Mouse (Mus musculus) brain, embryonic 14.5 days (tissue): ENCODE results near the gene Sppl2c. TPM values are rescaled to one million over a fixed set of nuclear protein-coding genes. Genes with fewer than 3 reads are reported as not detected.
"Not testable (repeated sequence)": the region's sequence is repeated elsewhere in the genome, so short reads cannot be mapped to it uniquely, and the experiment has no call there.

Experiments used
- DNase-seq: peaks from one replicate; pipeline ENCODE4 v3.0.0-alpha.2; 2011; ENCODE audit warnings: low read depth
- CTCF ChIP-seq: fragments of 200-500 bp; IDR thresholded peaks from 2 replicates; pipeline ENCODE4 v1.5.1; 2012; ENCODE audit warnings: inconsistent platforms, mild to moderate bottlenecking, moderate library complexity, borderline replicate concordance; ENCODE audit not compliant: insufficient read depth, insufficient read length; ENCODE audit errors: extremely low read depth
- POLR2A ChIP-seq: fragments of 200-500 bp; IDR thresholded peaks from 2 replicates; pipeline ENCODE4 v1.6.1; 2012; ENCODE audit warnings: mild to moderate bottlenecking, inconsistent platforms, borderline replicate concordance; ENCODE audit not compliant: poor library complexity, insufficient read depth, insufficient read length, severe bottlenecking; ENCODE audit errors: extremely low read depth
- polyA plus RNA-seq: library from polyadenylated mRNA; depleted of rRNA; stranded (reverse); fragments of >200 nt; gene quantifications from 2 replicates; pipeline ENCODE4 v1.2.3, GENCODE M21; 2012

Gene Sppl2c
- polyA plus RNA-seq, 1 experiment = not detected

- TF ChIP-seq POLR2A (no peak), CTCF (no peak)
- no peak for DNase-seq
Observed at GRCm38 (mm10) chr11:104161153-104161552, 25.0 kb upstream of the Sppl2c start.

DNA sequence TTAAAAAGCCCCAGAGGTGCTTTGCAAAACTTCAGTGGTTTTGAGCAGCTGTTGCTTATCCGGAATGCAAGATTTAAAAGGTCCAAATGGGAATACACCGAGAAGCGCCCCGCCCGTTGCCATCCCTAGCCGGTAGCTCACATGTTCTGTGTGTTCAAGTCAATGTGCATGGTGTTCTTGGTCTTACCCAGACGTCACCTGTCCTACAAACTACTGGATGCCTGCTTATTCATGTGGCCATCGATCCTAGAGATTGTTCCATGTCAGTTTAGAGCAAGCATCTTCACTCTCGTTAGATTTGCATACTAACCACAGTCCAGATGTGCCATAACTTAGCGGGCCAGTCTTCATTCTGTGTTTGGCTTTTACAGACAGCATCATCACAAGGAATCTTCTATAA, 21.9 kb upstream of the Sppl2c start:
- no peak for DNase-seq
- no peak for TF ChIP-seq POLR2A
- no peak for TF ChIP-seq CTCF

- TF ChIP-seq POLR2A (no peak), CTCF (peak; percentile 97)
Observed at GRCm38 (mm10) chr11:104171281-104171781, 14.8 kb upstream of the Sppl2c start.

GRCm38 (mm10) chr11:104178893-104179292, 7.2 kb upstream of the Sppl2c start:
- TF ChIP-seq CTCF = no peak
- TF ChIP-seq POLR2A = no peak
- peak; percentile 18 for DNase-seq

More at GRCm38 (mm10) chr11:104171281-104171781, 14.8 kb upstream of the Sppl2c start:
- peak; percentile 79 for DNase-seq

DNA sequence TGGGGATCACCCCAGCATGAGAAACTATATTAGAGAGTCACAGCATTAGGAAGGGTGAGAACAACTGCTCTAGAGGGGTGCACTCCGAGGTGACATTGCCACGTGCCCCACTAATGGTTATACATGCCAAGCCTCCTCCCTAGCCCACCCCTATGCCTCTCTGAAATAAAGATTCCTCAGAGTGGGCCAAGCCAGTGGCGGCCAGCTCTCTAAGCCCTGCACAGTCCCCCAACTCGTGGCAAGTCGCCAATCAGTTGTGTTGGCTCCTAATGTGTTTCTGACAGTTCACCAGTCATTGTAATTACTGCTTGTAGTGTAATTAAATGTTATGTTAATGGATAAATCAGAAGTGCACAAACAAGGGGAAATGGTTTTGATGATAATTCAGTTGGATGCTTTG, 6.3 kb upstream of the Sppl2c start:
- no peak for TF ChIP-seq POLR2A
- TF ChIP-seq CTCF = no peak
- peak; percentile 78 for DNase-seq

DNA sequence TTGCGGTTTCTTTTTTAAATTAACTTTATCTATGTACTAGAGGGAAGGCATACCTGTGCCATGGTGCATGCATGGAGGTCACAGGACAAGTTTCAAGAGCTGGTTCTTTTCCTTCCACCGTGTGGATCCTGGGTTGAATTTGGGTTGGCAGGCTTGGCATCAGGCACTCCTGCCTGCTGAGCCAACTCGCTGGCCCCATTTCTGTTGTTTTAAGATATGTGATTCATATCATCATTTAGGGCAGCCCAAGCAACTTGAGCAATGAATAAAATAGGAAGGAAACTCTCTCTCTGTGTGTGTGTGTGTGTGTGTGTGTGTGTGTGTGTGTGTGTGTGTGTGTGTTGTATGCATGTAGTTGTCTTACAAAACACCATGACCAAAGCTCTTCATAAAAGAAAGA, 4.0 kb upstream of the Sppl2c start:
- TF ChIP-seq POLR2A (no peak), CTCF (no peak)
- no peak for DNase-seq

- TF ChIP-seq POLR2A (no peak), CTCF (no peak)
- no peak for DNase-seq
Observed at GRCm38 (mm10) chr11:104186837-104187150, 667 bp downstream of the Sppl2c start.

GRCm38 (mm10) chr11:104187766-104188165, 1.6 kb downstream of the Sppl2c start:
- no peak for DNase-seq
- TF ChIP-seq POLR2A (no peak), CTCF (no peak)

DNA sequence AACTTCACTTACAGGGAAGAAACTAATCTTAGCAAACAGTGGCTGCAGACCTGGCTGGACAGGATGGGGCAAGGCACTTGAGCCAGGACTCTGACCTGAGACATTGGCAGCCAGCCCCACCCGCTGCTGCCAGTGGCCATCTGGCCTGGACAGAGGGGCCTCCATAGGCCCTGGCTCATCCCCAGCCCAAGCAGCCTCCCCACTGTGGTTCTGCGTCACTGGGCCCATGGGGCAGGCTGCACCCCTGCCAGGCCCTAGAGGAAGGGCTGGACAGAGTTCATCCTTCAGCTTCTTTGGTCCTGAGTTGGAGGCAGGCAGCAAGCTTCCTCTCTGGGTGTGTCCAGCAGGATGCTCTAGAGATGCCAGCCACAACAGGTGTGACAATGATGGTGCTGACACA, 3.9 kb downstream of the Sppl2c start:
- no peak for DNase-seq
- TF ChIP-seq CTCF (no peak), POLR2A (no peak)

GRCm38 (mm10) chr11:104195382-104195781, 9.3 kb downstream of the Sppl2c start:
- no peak for TF ChIP-seq CTCF
- no peak for TF ChIP-seq POLR2A
- no peak for DNase-seq

- DNase-seq = peak; percentile 93
- no peak for TF ChIP-seq POLR2A
- peak; percentile 95 for TF ChIP-seq CTCF
Observed at GRCm38 (mm10) chr11:104195791-104196190, 9.7 kb downstream of the Sppl2c start.

- TF ChIP-seq POLR2A = no peak
- no peak for TF ChIP-seq CTCF
- no peak for DNase-seq
Observed at GRCm38 (mm10) chr11:104197861-104198260, 11.7 kb downstream of the Sppl2c start.

- DNase-seq = no peak
Observed at GRCm38 (mm10) chr11:104203271-104203670, 17.1 kb downstream of the Sppl2c start.

DNA sequence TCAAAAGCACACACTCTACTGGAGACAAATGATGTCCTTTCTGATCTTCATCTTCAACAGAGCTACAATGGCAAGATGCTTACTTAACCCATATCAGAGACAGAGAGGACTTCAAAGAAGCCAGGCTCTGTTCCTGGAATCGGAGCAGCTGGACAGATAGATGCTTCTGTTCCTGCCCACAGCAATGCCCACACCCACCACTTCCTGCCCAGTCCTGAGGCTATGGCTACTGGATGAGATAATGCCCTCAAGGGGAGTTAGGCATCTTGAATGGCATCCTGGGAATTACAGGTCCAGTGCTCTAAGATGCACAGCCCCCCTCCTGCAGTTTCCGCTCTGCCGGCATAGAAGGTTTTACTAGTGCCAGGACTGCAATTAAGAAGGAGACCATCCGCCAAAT, 20.4 kb downstream of the Sppl2c start:
- peak; percentile 40 for DNase-seq
- no peak for TF ChIP-seq CTCF
- no peak for TF ChIP-seq POLR2A

More at GRCm38 (mm10) chr11:104203271-104203670, 17.1 kb downstream of the Sppl2c start:
- no peak for TF ChIP-seq CTCF
- no peak for TF ChIP-seq POLR2A

GRCm38 (mm10) chr11:104209041-104209440, 22.9 kb downstream of the Sppl2c start:
- no peak for DNase-seq
- TF ChIP-seq CTCF (no peak), POLR2A (no peak)

- TF ChIP-seq POLR2A (no peak), CTCF (no peak)
- no peak for DNase-seq
Observed at GRCm38 (mm10) chr11:104211251-104211650, 25.1 kb downstream of the Sppl2c start.

- DNase-seq = not testable (repeated sequence)
Observed at GRCm38 (mm10) chr11:104214128-104214527, 28.0 kb downstream of the Sppl2c start.
